Mouse (Mus musculus) CD4-positive naive resting alpha-beta T cell, adult 57 days (primary cell): ENCODE measurements around the gene Slc6a1. TPM values are rescaled to one million over a fixed set of nuclear protein-coding genes. Genes with fewer than 3 reads are reported as not detected.

ENCODE experiments used
- total RNA-seq: library from RNA; stranded (reverse); gene quantifications from one replicate; pipeline ENCODE4 v1.2.4, GENCODE M21; 2023

Gene Slc6a1
- total RNA-seq = not detected

GRCm38 (mm10) chr6:114282469-114283277 lies at the start of gene Slc6a1:
TSS of gene Slc6a1 (plus strand) at chr6:114282635.

Other genes with a start within 250 kb of the Slc6a1 start
- gene Atp2b2, start 240.0 kb upstream of the Slc6a1 start, total RNA-seq = not detected
- gene Slc6a11, start 151.4 kb upstream of the Slc6a1 start, total RNA-seq = not detected
- gene Hrh1, start 115.3 kb downstream of the Slc6a1 start, total RNA-seq = not detected